Mouse (Mus musculus) kidney, adult 8-10 months (tissue): ENCODE results near the gene Mthfd1l.

Source experiments
- DNase-seq, 2 experiments: peaks; one replicate each; pipeline ENCODE4 v3.0.0; 2022

Mthfd1l gene

DNA sequence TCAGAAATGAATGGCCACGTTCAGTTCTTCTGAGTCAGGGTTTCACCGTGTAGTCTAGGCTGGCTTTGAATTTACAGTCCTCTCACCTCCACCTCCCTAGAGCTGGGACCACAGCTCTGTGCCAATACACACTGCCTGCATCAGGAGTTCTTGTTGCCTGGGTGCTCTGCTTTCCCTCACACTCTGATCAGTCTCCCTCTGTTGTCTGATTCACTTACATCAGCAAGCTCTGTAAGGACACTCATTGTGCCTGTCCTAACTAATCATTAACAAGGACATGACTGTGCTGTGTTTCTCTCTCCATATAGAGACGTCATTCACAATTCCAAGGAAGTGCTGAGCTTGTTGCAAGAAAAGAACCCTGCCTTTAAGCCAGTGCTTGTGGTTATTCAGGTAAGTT lies 5.4 kb downstream of the Mthfd1l start:
- DNase-seq = peak in 1 of 2 experiments; percentile 19

DNA sequence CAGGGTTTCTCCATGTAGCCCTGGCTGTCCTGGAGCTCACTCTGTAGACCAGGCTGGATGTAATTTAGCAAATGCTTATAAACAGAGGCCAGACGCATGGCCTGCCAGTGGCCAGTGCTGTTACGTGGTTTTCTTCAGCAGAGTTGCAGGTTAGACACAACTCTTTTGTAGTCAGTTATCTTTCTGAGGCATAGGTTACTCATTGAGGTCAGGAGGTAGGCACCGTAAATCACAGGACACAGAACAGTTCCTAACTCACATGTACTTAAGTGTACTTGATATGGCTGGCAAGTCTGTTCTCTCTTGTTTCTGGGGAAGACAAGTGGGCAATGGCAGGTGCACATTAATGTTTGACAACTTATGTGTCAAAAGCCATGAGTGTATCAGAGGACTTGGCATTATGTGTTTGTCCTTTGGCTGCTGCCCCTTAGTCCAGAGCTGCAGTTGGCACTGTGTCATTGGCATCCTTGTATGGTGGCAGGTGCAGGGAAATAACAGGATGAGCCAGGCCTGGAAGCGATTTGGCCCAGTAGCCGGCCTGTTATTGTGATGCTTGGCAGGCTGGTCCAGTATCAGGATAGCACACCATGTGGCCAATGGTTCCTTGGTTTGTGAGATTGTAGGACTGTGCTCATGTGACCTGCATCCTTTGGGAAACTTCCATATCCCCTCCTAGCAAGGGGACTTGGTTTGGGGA lies 6.0 kb downstream of the Mthfd1l start:
- no peak for DNase-seq

DNA sequence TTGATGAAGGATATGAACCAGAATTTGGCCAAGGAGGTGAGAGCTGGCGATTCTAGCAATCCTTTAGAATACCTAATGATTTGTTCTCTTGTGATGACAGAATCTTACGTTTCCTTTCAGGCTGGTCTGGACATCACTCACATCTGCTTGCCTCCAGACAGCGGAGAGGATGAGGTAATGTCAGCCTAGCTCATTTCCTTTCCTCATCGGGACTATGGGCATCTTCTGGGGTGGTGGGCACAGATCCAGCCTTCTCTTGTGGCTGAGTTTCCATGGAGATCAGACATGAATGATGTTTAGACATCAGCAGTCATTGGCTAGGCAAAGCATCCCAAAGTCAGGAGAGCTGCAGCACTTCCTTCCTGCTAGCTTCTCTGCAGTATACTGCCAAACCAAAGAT lies 7.3 kb downstream of the Mthfd1l start:
- DNase-seq = no peak

DNA sequence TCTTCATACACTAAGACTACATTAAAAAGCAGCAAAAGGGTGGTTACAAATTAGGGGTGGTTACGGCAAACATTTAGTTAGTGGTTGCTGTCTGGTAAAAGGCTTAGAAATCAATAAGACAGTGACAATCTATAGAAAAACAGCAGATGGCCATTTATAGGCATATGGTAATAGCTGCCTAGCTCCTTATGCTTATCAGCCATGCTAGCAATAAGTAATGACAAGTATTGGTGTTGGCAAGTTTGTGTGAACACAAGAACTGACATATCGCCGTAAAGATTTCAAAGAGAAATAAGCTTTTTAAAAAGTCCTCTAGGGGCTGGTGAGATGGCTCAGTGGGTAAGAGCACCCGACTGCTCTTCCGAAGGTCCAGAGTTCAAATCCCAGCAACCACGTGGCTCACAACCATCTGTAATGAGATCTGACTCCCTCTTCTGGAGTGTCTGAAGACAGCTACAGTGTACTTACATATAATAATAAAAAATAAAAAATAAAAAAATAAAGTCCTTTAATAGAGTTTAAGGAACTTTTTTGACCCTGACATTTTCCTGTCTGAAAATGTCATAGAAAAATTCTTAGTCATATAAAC lies 17.5 kb downstream of the Mthfd1l start:
- no peak for DNase-seq

DNA sequence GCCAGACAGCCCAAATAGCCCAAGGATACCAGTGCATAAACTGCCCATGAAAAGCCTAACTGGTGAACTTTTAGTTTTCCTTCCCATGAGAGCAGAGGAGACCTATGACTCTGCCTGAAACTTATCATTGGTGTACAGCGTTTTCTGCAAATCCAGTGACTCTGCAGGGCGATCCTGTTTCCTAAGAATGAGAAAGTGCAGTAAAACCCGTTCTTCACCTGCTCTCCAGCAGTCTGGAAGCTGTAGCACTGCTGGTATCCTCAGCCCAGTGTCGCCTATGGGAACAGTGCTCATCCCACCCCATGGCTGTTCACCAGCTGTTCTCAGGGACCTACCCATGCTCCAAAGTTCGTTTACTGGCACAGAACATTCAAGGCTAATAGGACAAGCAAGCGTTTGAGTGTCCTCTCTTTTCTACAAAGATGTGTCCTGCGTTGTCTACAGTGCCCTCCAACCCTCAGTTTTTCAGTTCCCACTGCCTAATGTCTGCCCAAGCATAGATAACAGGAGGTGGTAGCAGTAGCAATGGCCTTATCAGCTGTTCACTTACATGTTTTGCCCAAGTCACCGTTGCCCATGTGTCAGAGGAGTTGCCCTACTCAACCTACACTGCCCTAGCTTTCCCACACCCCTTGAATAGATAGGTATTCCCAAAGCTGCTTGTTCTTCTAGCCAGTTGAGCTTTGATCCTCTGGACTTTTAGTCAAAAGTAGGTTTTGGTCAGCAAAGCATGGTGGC lies 20.6 kb downstream of the Mthfd1l start:
- no peak for DNase-seq

DNA sequence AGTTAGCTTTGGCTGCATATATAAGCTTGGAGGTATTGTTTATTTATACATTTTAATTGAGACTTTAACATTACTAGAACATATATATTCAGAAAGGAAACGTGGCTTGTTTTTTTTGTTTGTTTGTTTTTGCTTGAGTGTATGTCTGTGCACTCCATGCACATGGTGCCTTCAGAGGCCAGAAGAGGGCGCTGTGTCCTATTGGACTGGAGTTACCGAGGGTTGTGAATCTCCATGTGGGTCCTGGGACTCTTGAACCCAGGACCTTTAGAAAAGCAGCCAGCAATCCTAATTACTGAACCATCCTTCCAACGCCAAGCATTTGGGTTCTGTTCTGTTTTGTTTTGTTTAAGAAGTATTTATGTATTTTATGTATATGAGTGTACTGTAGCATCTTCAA lies 22.4 kb downstream of the Mthfd1l start:
- no peak for DNase-seq

DNA sequence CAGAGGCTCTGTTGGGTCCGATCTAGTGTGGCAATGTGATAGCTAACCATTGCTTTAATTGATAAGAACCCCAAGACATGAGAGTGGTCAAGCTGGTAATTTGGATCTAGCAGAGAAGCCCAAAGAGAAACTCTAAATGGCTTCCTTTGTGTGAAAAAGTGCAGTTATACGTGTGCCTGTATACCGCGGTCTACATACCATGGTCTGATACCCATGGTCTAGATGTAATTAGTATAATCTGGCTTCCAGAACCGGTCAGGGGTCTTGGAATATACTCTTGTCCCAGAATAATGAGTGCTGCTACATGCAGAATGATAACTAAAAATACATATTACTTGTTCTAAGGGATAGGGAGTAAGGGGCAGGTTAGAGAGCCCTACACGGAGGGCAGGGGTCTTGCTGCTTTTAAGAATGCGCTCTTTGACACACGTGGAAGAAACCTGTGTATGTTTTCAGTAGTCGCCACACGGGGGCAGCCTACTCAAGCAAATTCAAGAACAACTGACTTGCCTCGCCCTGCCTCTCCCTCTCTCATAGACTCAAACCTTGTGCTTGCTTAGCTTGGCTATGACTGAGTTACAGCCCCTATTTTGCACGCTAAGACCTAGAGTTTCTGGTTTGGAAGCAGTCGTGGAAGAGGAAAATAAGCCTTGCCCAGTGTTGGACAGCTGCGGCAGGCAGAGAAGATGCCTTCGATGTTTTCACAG lies 23.4 kb downstream of the Mthfd1l start:
- peak; percentile 34 to 67 for DNase-seq

DNA sequence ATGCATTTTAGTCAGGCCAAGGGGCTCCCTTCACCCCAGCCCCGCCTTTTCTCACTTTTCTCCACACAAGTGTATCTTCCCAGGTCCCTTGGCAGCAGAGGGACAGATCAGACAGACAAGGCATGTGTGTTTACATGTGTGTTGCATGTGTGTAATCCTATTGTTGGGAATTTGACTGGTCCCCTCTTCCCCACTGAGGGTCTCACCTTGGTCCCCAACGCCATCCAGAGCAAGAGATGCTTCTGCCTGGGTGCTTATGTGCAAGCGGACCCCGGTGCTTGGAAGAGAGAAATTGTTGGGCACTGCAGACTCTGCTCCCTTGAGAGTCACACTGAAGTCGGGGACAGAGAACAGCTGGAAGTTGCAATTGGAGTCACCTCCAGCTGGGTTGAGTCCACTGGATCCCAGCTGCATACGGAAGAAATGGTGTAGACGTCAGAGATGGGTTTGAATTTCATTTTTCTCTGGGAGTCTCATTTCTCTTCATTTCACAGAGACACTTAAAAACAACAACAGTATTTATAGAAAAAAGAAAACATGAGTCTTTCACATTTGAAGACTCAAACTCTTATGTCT lies 25.0 kb downstream of the Mthfd1l start:
- no peak for DNase-seq

DNA sequence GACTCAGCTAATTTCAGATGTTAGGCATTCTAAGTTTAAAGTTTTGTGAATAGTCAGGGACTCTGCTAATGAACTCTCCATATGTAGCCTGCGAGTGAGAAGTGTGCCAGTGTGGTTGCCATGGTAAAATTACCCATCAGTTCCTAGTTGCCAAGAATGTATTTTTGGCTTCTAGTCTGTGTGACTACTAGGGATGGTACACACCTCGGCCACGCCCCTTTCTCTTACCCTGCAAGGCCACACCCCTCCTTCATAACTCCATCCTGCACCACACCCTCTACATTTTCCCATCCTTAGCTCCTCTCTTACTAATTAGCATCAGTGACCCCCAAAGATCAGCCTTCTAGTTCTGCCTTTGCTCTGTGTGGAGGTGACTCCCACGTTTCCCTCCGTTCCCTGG lies 29.8 kb downstream of the Mthfd1l start:
- no peak for DNase-seq

DNA sequence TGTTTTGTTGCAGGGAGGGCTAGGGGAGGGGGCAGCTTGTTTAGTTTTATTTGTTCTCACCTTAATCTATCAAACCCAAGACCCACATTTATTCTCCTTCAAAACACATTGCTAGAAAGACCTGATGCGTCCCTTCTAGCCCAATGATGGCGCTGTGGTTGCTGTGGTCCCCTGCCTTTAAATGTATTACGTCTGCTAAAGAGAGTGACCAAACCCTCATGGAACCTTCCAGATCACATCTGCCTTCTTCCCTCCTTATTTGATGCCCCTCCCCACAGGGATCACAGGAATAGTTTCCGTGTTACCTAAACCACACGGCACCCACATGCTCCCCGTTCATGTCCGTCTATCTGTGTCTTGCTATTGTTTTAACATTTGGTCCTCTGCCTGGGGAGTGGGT lies 32.3 kb downstream of the Mthfd1l start:
- DNase-seq = no peak

DNA sequence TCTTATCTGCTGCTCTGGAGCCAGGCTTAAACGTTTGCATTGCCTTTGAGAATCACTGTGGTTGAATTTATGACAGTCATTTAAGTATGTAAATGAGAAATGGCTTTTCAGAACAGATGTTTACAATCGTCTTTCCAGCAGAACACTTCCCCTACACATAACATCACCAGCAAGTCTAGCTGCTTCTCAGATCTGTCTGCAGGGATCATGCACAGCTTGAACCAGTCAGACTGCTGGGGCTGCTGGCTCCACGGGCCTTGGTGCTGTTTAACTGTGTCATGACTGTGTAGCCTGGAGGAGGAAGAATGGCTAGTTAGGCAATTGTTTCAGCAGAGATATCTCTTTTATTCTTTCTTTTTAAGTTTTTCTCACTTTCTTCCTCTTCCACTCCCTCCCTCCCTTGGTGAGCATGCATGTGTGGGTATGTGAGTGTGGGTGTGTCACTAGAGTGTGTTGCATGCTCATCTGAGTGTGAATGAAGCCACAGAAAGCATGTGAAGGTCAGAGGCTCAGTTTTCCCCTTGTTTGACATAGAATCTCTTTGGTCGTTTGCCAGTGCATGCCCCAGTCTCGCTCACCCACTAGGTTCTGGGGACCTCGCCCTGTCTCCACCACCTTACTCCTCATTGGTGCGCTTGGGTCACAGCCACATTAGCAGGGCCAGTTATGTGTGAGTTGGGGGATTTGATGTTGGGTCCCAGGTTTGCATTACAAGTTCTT lies 33.5 kb downstream of the Mthfd1l start:
- DNase-seq = no peak

DNA sequence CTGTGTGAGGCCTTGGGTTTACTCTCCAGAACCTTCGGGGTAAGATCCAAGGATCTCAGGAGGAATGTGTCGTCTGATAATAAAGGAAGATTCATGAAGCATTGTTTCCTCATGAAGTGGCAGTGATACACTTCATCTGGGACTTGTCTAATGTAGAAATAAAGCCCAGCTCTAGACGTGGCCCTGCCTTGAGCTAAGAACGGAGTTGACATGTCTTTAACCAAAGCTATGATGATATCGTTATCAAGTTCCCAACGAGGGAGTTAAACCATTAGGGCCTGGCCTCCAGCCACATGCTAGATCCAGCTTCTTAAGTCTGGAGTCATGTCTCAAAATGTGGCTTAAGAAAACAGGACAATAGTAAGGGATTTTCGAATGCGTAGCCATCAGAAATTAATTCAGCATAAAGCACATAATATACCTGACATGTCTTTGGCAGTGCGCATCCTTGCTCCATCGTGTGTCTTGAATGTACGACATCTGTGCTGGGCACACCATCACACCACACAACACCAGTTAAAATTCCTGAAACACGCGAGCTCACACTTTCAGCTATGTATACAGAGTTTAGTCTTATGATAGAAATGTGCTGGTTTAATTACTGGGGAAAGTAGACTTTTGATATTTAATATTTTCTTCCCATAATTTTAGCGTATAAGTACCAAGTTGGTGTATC lies 49.8 kb downstream of the Mthfd1l start:
- DNase-seq = no peak

DNA sequence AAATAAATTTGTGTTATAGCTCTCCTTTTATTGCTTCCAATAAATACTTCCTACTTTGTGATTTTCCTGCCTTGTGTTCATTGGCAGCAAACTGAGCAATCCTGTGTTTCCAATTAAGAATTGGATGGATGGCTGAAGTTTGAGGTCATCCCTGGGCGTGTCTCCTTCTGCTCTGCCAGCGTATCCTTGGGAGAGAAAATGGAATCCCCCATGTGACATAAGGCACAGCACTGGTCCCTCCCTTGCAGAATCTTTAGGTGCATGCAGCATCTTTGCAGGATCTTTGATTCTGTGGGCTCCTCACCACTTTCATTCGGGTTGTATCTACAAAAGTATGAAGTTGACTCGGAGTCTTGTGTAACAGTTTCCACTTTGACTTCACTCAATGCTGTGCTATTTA lies 53.7 kb downstream of the Mthfd1l start:
- DNase-seq = no peak

DNA sequence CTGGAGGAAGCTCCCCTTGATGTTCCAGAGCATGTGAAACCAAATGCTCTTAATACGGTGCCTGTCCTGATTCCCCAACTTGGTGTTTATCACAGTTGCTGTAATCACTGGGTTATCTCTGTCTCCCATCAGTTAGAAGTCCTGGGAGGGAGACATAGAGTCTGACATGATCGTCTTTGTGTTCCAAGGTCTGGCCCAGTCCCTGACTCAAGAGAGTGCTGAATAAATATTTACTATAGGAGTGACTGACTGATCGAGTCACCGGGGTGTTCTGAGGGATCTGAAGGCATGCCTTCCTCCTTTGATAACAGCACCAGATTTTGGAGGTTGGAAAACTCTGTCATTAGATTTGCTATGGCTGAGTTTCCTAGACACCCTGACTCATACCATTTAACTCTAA lies 54.5 kb downstream of the Mthfd1l start:
- DNase-seq = no peak

DNA sequence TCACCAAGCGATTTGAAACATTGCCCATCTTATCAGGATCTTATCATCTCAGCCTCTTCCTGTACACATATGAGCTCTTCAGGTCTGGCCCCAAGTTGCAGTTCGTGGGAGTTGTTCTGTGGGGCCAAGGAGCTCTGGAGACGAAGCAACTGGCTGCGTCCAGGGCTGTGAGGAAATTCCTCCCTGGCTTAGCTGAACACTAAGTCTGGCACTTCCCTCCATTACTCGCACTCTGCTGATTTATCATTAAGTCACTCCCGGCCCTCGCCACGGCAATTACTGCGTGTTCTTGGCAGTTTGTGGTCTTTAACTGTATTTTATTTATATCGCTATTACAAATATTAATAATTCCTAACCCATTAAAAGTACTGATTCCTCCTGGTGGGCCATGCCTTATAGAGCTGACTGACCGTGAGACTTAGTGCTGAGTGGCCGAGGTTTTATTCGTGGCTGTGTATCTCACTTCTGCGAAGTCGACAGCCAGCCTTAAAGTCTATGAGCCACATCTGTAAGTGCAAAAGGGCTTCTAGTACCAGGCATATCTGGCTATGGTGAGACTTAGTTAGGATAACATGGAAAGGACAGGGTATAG lies 56.0 kb downstream of the Mthfd1l start:
- no peak for DNase-seq

DNA sequence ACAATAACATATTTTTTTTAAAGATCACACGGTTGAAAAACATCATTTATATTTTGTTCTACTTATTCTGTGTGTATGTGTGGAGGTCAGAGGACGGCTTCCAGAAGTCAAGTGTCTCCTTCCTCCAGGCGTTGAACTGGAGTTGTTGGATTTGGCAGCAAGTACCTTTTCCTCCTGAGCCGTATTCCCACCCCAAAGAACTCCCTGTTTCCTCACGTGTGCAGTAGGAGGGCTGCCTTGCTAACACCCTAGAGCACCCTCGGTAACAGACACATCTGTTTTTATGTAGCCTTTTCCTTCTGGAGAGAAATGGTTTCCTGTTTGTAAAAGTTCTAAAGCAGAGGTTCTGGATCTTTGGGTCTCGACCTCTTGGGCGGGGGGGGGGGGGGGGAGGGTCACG lies 60.8 kb downstream of the Mthfd1l start:
- no peak for DNase-seq

DNA sequence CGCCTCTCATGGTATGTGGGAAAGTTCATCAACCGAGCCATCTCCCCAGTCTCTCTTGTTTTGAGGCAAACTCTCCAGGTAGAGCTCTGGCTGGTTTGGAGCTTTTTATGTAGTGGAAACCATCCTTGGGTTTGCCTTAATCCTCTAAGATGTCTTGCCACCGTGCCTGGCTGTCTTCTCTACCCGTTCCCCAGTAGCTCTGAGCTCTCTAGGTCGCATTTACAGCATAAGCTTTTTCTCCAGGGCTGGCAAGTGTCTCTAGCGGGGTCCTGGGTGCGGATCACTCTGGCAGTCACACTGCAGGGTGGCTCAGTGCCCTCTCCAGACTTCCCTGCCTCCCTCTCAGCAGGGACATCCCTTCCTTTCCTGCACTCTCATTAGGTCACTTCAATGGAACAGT lies 63.6 kb downstream of the Mthfd1l start:
- DNase-seq = no peak

DNA sequence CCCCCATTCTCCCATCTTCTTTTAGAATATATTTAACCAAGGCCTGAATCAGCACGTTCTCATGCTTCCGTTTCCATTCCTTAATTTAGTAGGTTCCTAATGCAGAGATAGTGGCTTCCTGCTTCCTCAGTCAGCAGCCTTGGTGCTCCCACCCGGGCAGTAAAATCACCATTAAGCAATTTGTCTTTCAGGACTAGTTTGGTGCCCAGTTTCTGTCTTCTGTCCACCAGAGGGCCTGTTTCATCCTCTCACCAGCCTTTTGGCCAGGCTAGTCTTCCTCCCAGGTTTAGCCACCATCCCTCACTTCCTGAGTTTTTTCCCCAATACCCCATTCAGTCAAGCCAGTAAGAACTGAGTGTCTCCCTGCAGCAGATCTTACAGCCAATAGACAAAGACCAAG lies 64.1 kb downstream of the Mthfd1l start:
- peak in 1 of 2 experiments; percentile 27 for DNase-seq

DNA sequence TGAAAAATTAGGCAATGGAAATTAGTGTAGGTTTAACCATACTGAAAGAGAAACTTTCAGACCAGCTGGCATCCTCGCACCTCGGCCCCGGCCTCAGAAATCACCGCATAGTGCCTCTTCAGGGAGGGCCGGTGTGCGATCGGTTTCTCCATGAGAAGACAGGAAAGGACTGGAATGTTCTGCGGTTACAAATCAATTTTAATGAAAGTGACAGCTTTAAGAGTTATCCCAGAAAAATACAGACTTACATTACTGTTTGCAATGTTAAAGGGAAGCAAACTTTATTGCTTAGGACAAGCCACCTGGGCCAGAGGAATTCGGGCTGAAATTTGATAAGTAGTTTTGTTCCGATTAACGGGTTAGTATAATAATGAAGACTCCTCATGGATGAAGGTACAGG lies 65.7 kb downstream of the Mthfd1l start:
- DNase-seq = no peak

DNA sequence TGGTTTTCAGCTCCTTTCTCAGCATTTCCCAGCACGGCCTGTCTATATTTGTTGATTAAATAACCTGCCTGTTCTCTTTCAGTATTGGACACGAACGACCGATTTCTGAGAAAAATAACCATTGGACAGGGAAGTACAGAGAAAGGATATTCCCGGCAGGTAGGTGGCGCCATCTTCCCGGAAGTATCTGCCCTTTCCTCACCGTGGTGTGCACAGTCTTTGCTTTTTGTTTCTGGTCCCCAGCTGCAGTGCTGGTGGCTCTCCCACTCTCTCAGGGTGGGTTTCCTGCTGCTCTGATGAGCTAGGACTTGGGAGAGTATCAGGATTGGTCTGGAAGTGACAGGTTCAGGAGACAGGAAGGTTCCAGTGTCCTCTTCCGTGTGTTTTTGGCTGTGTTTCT lies 68.8 kb downstream of the Mthfd1l start:
- peak in 1 of 2 experiments; percentile 60 for DNase-seq

DNA sequence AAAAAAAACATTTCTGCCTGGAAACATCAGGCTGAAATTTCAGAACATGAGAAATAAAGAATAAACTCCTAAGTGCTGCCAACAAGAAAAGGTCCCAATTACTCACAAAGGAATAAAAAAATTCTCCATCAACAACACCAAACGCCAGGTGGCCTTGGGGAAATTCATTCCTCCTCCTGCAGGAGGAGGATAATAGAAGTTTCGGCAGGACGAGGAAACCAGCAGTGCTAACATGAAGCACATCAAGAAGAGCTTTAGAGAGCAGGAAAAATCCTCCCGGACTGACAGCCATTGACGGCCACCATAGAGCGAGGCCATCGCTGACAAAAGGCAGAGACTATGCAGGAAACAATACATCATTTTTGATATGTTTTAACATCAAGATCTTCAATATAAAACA lies 71.5 kb downstream of the Mthfd1l start:
- no peak for DNase-seq

DNA sequence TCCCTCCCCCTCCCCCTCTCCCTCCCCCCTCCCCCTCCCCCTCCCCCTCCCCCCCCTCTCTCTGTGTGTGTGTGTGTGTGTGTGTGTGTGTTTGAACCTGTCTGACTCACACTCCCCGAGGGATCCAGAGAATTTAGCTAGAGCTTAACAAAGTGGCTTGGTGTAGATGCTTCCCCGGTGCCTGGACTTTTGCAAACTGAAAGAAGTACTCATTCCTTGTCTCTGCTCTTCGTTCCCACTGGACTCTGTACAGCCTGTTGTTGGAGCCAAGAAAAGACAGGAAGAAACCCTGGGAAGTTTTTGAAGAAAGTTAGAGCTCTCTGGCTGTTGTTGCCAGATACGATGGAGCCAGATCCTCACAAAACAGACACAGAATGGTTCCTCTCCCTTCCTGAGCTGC lies 73.6 kb downstream of the Mthfd1l start:
- peak in 1 of 2 experiments; percentile 23 for DNase-seq
